Mouse (Mus musculus) myocyte (in vitro differentiated cells): Measurements from ENCODE around the gene Arsk. TPM values are rescaled to one million over a fixed set of nuclear protein-coding genes. Genes with fewer than 3 reads are reported as not detected.

Experiments used
- H3K27me3 ChIP-seq: one replicate; pipeline ENCODE4 v1.6.1; 2011; ENCODE audit not compliant: control insufficient read depth, insufficient read depth, insufficient read length
- H3K36me3 ChIP-seq: one replicate; pipeline ENCODE4 v1.6.1; 2011; ENCODE audit not compliant: control insufficient read depth, insufficient read depth
- H3K4me2 ChIP-seq: one replicate; pipeline ENCODE4 v1.6.1; 2011; ENCODE audit warnings: low read depth, control low read depth
- H3K4me3 ChIP-seq: one replicate; pipeline ENCODE4 v1.5.1; 2011; ENCODE audit warnings: mild to moderate bottlenecking, control low read depth, moderate library complexity
- H3K79me2 ChIP-seq: one replicate; pipeline ENCODE4 v1.6.1; 2011; ENCODE audit not compliant: control insufficient read depth, insufficient read depth
- H3ac ChIP-seq: one replicate; pipeline ENCODE4 v1.6.1; 2011; ENCODE audit not compliant: control insufficient read depth, insufficient read length
- CEBPB ChIP-seq: IDR thresholded peaks from 2 replicates; pipeline ENCODE4 v1.6.1; 2011; ENCODE audit warnings: mild to moderate bottlenecking, moderate library complexity; ENCODE audit not compliant: poor library complexity, insufficient read depth, severe bottlenecking
- E2F4 ChIP-seq: IDR thresholded peaks from one replicate; pipeline ENCODE4 v1.6.1; 2011; ENCODE audit warnings: mild to moderate bottlenecking, control low read depth, moderate library complexity; ENCODE audit not compliant: insufficient read depth
- MAX ChIP-seq: IDR thresholded peaks from one replicate; pipeline ENCODE4 v1.6.1; 2011; ENCODE audit warnings: low read depth, mild to moderate bottlenecking, control low read depth
- MYOD1 ChIP-seq, 3 experiments: IDR thresholded peaks; one replicate each; pipeline ENCODE4 v1.6.1; 2011; ENCODE audit warnings: control low read depth in 2 of 3, low read depth in 2 of 3, mild to moderate bottlenecking in 2 of 3, moderate library complexity in 1 of 3; ENCODE audit not compliant: insufficient read length in 2 of 3, control insufficient read depth in 1 of 3
- MYOG ChIP-seq, 3 experiments: IDR thresholded peaks; one replicate each; pipeline ENCODE4 v1.6.1; 2011; ENCODE audit warnings: control low read depth in 2 of 3, low read depth in 2 of 3, mild to moderate bottlenecking in 2 of 3; ENCODE audit not compliant: insufficient read length in 2 of 3, control insufficient read depth in 1 of 3, insufficient read depth in 1 of 3
- POLR2A ChIP-seq: IDR thresholded peaks from one replicate; pipeline ENCODE4 v1.6.1; 2011; ENCODE audit warnings: low read depth, mild to moderate bottlenecking, control low read depth, moderate library complexity; ENCODE audit not compliant: insufficient read length
- POLR2AphosphoS2 ChIP-seq: IDR thresholded peaks from one replicate; pipeline ENCODE4 v1.6.1; 2011; ENCODE audit warnings: low read depth, control low read depth; ENCODE audit not compliant: insufficient read length
- REST ChIP-seq: IDR thresholded peaks from one replicate; pipeline ENCODE4 v1.6.1; 2011; ENCODE audit warnings: mild to moderate bottlenecking, control low read depth, moderate library complexity; ENCODE audit not compliant: insufficient read depth, insufficient read length
- SRF ChIP-seq: IDR thresholded peaks from one replicate; pipeline ENCODE4 v1.6.1; 2011; ENCODE audit warnings: low read depth; ENCODE audit not compliant: control insufficient read depth, insufficient read length
- TCF12 ChIP-seq: IDR thresholded peaks from one replicate; pipeline ENCODE4 v1.6.1; 2011; ENCODE audit warnings: mild to moderate bottlenecking, control low read depth; ENCODE audit not compliant: poor library complexity, insufficient read depth, severe bottlenecking
- TCF3 ChIP-seq: IDR thresholded peaks from one replicate; pipeline ENCODE4 v1.6.1; 2011; ENCODE audit warnings: low read depth, control low read depth; ENCODE audit not compliant: insufficient read length
- USF1 ChIP-seq: IDR thresholded peaks from one replicate; pipeline ENCODE4 v1.6.1; 2011; ENCODE audit warnings: low read depth, mild to moderate bottlenecking, control low read depth, moderate library complexity
- polyA plus RNA-seq: library from polyadenylated mRNA; unstranded; fragments of >200 nt; fragmentation: generic; extraction: Trizol; gene quantifications from one replicate; pipeline ENCODE4 v1.2.1, GENCODE M21; 2012; ENCODE audit warnings: missing spikeins

Arsk gene
- 2.4 TPM for polyA plus RNA-seq

DNA sequence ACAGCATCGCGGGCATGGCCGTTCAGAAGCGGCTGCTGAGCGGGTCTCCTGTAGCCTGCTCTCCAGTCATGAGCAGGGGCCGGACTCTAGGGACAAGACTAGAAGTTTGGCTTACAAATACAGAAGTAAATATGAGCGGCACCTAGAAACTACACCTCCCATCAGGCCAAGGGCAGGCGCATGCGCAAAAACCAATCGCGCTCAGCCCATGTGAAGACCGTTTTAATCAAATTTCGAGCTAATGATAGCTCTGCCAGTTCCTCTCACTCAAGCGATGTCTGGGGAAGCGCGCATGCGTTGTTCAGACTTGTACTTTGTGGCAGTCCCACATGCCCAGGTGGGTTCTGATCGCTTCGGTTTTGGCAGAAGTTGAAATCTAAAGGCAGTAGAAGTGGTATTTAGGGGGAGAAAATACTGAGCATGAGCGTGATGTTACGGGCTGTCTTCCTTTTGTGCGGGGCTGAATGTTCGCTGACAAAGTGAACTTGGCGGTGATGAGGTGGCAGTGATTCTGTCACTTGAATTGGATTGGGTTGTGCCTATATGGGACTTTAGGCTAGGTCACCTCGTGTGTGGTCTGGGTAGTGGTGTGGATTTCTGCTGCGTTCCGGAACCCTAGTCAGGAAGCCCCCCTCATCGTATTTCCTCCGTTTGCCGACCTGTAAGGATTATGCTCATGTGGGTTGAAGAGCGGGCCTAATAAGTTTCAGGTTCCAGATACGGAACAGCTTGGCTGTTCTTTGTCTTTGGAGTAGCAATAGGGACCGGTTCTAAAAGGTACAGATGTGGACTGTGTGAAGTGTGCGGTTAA is at the start of gene Arsk, which contains the start of gene Ttc37:
Gene Arsk (minus strand): TSS at position 168 of the 811 bp plus-strand sequence.
Gene Ttc37 (plus strand): TSS at position 242 of the 811 bp plus-strand sequence.
- TF ChIP-seq SRF: peak; percentile 62
- no peak for TF ChIP-seq MYOG (IDR thresholded peaks at IDR 0.05; ENCODE audit: control insufficient read depth in 1 of 3, insufficient read depth in 1 of 3, insufficient read length in 2 of 3, low read depth in 2 of 3)
- TF ChIP-seq USF1: no peak
- TF ChIP-seq CEBPB: no peak
- TF ChIP-seq TCF3: no peak
- no peak for TF ChIP-seq TCF12
- no peak for TF ChIP-seq MAX
- TF ChIP-seq MYOD1 (IDR thresholded peaks at IDR 0.05; ENCODE audit: control insufficient read depth in 1 of 3, insufficient read length in 2 of 3, low read depth in 2 of 3): no peak
- TF ChIP-seq REST: no peak
- TF ChIP-seq E2F4: no peak
- TF ChIP-seq POLR2A: peak; percentile 65
- TF ChIP-seq POLR2AphosphoS2: peak; percentile 46
- peak within 1 kb of the TSS; percentile 88 for H3K4me2 ChIP-seq
- H3K36me3 ChIP-seq: no peaks in the 10 kb centered on the region
- peak within 1 kb of the TSS; percentile 56 for H3ac ChIP-seq
- peaks cover 20% of the 10 kb centered on the region for H3K79me2 ChIP-seq
- H3K27me3 ChIP-seq: no peaks in the 10 kb centered on the region
- H3K4me3 ChIP-seq: peak within 1 kb of the TSS; percentile 73

DNA sequence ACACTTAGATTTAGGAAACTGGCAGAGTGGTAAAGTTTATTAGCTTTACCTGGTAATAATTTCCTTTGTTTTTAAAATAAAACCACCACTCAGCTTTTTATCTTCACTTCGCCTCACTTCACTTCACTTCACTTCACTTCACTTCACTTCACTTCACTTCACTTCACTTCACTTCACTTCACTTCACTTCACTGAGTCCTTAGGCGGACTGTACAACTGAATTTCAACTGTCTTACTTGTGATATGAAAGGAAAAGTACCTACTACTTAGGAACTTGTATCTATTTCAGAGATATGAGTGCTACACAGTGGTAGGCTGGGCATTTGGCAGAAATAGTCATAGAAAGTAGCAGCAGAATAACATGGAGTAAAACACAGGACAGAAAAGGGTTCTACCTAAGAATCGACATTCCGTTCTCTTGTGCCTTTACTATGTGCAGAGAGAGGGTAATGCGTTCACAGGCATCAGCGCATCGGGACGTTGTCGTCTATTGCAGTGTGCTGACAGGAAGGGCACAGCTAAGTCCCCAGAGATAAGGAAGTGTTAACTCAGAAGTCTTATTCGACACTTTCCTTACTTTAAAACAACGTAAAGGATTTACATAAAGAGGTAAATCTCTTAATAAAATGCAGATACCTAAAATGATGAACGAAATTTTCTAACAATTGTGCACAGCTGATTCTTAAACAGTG is 42.8 kb upstream of the Arsk start:
- Histone ChIP-seq H3K36me3 (peaks cover 34% of the 10 kb centered on the region), H3K4me3 (no peak overlapping the region), H3K27me3 (no peaks in the 10 kb centered on the region), H3ac (no peak overlapping the region), H3K79me2 (no peaks in the 10 kb centered on the region), H3K4me2 (no peak overlapping the region)
- TF ChIP-seq TCF3 (no peak), SRF (no peak), MAX (no peak), MYOD1 (IDR thresholded peaks at IDR 0.05; ENCODE audit: control insufficient read depth in 1 of 3, insufficient read length in 2 of 3, low read depth in 2 of 3) (no peak), MYOG (IDR thresholded peaks at IDR 0.05; ENCODE audit: control insufficient read depth in 1 of 3, insufficient read depth in 1 of 3, insufficient read length in 2 of 3, low read depth in 2 of 3) (no peak), TCF12 (no peak), USF1 (no peak), CEBPB (no peak), POLR2AphosphoS2 (no peak), POLR2A (no peak), E2F4 (no peak), REST (no peak)

DNA sequence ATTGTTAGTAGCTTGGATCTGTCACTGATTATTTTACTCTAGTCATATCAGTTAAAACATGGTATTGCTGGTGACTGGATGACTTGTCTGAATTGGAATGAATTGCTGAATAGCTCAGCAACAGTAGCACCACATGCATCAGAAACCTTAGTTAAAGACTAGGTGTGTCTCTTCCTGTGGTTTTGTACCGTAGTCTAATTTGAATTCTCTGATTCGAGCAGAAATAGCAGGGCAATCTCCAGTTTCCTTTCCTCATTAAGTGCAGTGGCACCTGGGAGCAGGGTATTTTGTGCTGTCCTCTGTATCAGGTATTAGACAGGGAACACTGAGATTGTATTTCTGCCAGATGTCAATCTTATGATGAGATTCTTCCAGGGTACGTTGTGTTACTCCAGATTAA is 40.4 kb upstream of the Arsk start:
- Histone ChIP-seq H3K36me3 (peaks cover 23% of the 10 kb centered on the region), H3K27me3 (no peaks in the 10 kb centered on the region)
- TF ChIP-seq MAX (no peak), TCF3 (no peak), REST (no peak), MYOG (IDR thresholded peaks at IDR 0.05; ENCODE audit: control insufficient read depth in 1 of 3, insufficient read depth in 1 of 3, insufficient read length in 2 of 3, low read depth in 2 of 3) (no peak), TCF12 (no peak), E2F4 (no peak), SRF (no peak), MYOD1 (IDR thresholded peaks at IDR 0.05; ENCODE audit: control insufficient read depth in 1 of 3, insufficient read length in 2 of 3, low read depth in 2 of 3) (no peak), POLR2AphosphoS2 (no peak), CEBPB (no peak), POLR2A (no peak), USF1 (no peak)

DNA sequence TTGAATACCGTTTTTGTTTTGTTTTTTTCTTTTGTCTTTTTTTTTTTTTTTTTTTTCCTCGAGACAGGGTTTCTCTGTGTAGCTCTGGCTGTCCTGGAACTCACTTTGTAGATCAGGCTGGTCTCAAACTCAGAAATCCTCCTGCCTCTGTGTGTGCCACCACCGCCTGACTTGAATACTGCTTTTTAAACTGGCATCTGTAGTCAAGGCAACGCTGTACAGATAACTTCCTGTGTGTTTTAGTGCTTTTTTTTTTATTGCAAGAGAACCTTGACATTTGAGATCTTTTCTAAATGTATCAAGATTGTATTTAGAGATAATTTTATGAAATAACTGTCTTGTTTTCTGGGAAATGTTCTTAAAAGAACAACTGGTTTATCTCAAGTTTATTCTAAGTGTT is 34.0 kb upstream of the Arsk start:
- Histone ChIP-seq H3ac (no peak overlapping the region), H3K79me2 (no peaks in the 10 kb centered on the region), H3K27me3 (no peaks in the 10 kb centered on the region), H3K36me3 (peaks cover 15% of the 10 kb centered on the region), H3K4me3 (no peak overlapping the region), H3K4me2 (no peak overlapping the region)
- no peak for TF ChIP-seq TCF12
- no peak for TF ChIP-seq POLR2AphosphoS2
- TF ChIP-seq MAX: no peak
- TF ChIP-seq REST: no peak

More for the DNA sequence above, 40.4 kb upstream of the Arsk start:
- H3K4me3 ChIP-seq: no peak overlapping the region
- no peaks in the 10 kb centered on the region for H3K79me2 ChIP-seq
- H3K4me2 ChIP-seq: no peak overlapping the region
- no peak overlapping the region for H3ac ChIP-seq
